Comparison of ENCODE assay signal across 19 mouse cellular contexts in genomic region chr12:81992996-81993395, GRCm38 (mm10).
DNase-seq lines count a peak whose midpoint lies in the region; ATAC-seq lines count a peak whose summit lies in the region.
"Had no signal": no experiment of that assay in that cellular context is flagged by ENCODE, and none has a peak within 500 bp of the region (broad histone marks: within the 10 kb centered on the region; RNA-seq: fewer than 3 reads in every experiment).

No protein-coding gene starts in this region.

- no peak overlapping the region for H3K4me3 ChIP-seq in midbrain, embryonic 11.5 days (ENCODE audit: low read depth, low read length)
- no peak overlapping the region for H3K4me3 ChIP-seq in midbrain, embryonic 15.5 days

- no peak for ATAC-seq in midbrain, embryonic 11.5 days (ENCODE audit: low FRiP score)
- no peak for ATAC-seq in midbrain, embryonic 15.5 days (replicated peaks)
- ATAC-seq: activated CD4-positive, CD25-positive, alpha-beta regulatory T cell, adult 4 months; CD4-positive, CD25-positive, alpha-beta regulatory T cell, adult 4 months; Patski had no signal

- 95% methylated on average over 6 of the region's 6 CpGs for WGBS in midbrain, embryonic 11.5 days
- 90% methylated on average over 6 of the region's 6 CpGs for WGBS in midbrain, embryonic 15.5 days

- H3K9ac ChIP-seq in midbrain, embryonic 11.5 days (ENCODE audit: low read length) = no peak overlapping the region
- H3K9ac ChIP-seq in midbrain, embryonic 15.5 days = no peak overlapping the region

- intact Hi-C loops in heart, postnatal 25 days (cut with DNase I) = no loop called here

- H3K4me1 ChIP-seq in midbrain, embryonic 11.5 days (ENCODE audit: control insufficient read depth, insufficient read depth, low read length) = no peaks in the 10 kb centered on the region
- H3K4me1 ChIP-seq in midbrain, embryonic 15.5 days = no peaks in the 10 kb centered on the region

- peak; percentile 83 for DNase-seq in heart, adult 11 months
- no peak for DNase-seq in heart, postnatal 25 days (ENCODE audit: low spot score)
- peak; percentile 68 for DNase-seq in midbrain, embryonic 11.5 days (ENCODE audit: low spot score, missing footprints)
- DNase-seq: adrenal gland, adult 2 months; adrenal gland, adult 8-10 months; adrenal gland, postnatal 10 days; adrenal gland, postnatal 14 days; adrenal gland, postnatal 25 days; adrenal gland, postnatal 36 days; B cell, adult 2 months; cerebellum, adult 11 months; cerebellum, adult 11-12 months; cerebellum, adult 18-20 months had no signal

- no peak overlapping the region for H3K4me2 ChIP-seq in midbrain, embryonic 11.5 days
- no peak overlapping the region for H3K4me2 ChIP-seq in midbrain, embryonic 15.5 days

- no peaks in the 10 kb centered on the region for H3K9me3 ChIP-seq in midbrain, embryonic 11.5 days (ENCODE audit: control insufficient read depth, low read length)
- H3K9me3 ChIP-seq in midbrain, embryonic 15.5 days = no peaks in the 10 kb centered on the region
- H3K9me3 ChIP-seq: G1E had no signal

- no peak overlapping the region for H3K27ac ChIP-seq in midbrain, embryonic 11.5 days (ENCODE audit: low read depth, low read length)
- no peak overlapping the region for H3K27ac ChIP-seq in midbrain, embryonic 15.5 days

- peaks cover 12% of the 10 kb centered on the region for H3K36me3 ChIP-seq in midbrain, embryonic 11.5 days (ENCODE audit: control insufficient read depth, insufficient read depth, low read length)
- H3K36me3 ChIP-seq in midbrain, embryonic 15.5 days (replicated peaks) = peaks cover 37% of the 10 kb centered on the region; the same call in 1 of the 2 replicates
- H3K36me3 ChIP-seq: G1E had no signal

- H3K27me3 ChIP-seq in midbrain, embryonic 11.5 days (ENCODE audit: control insufficient read depth, insufficient read depth, low read length) = no peaks in the 10 kb centered on the region
- H3K27me3 ChIP-seq in midbrain, embryonic 15.5 days (replicated peaks) = no peaks in the 10 kb centered on the region
- H3K27me3 ChIP-seq: CH12.LX, Patski had no signal
